Comparison of ENCODE assay signal across 8 mouse cellular contexts in genomic region chr19:3684414-3684813, GRCm38 (mm10). TPM values are rescaled to one million over a fixed set of nuclear protein-coding genes. Genes with fewer than 3 reads are reported as not detected.
DNase-seq lines count a peak whose midpoint lies in the region; ATAC-seq lines count a peak whose summit lies in the region.

No protein-coding gene starts in this region.

- H3K9me3 ChIP-seq in heart, embryonic 10.5 days, result no peaks in the 10 kb centered on the region
- H3K9me3 ChIP-seq in hindbrain, embryonic 12.5 days (replicated peaks), result no peaks in the 10 kb centered on the region
- no peaks in the 10 kb centered on the region for H3K9me3 ChIP-seq in midbrain, embryonic 11.5 days (ENCODE audit: control insufficient read depth, low read length)

- intact Hi-C loops in heart, postnatal 10 days (cut with DNase I), result no loop called here

- H3K27me3 ChIP-seq in heart, embryonic 10.5 days (ENCODE audit: insufficient read depth, poor library complexity, severe bottlenecking), result no peaks in the 10 kb centered on the region
- H3K27me3 ChIP-seq in hindbrain, embryonic 12.5 days, result peaks cover 18% of the 10 kb centered on the region
- H3K27me3 ChIP-seq in midbrain, embryonic 11.5 days (ENCODE audit: control insufficient read depth, insufficient read depth, low read length), result peaks cover 7% of the 10 kb centered on the region

- H3K4me2 ChIP-seq in hindbrain, embryonic 12.5 days (replicated peaks), result peak overlapping the region; percentile 98
- H3K4me2 ChIP-seq in midbrain, embryonic 11.5 days, result peak overlapping the region; percentile 5; the same call in 1 of the 2 replicates

- WGBS in heart, embryonic 10.5 days, result 36% methylated on average over 1 of the region's 1 CpGs
- 19% methylated on average over 1 of the region's 1 CpGs for WGBS in hindbrain, embryonic 12.5 days
- 13% methylated on average over 1 of the region's 1 CpGs for WGBS in midbrain, embryonic 11.5 days

- H3K4me1 ChIP-seq in heart, embryonic 10.5 days, result peaks cover 64% of the 10 kb centered on the region
- peaks cover 52% of the 10 kb centered on the region for H3K4me1 ChIP-seq in brown adipose tissue, adult 24 weeks (ENCODE audit: control insufficient read depth, insufficient read depth, insufficient read length, low read length)
- peaks cover 48% of the 10 kb centered on the region for H3K4me1 ChIP-seq in hindbrain, embryonic 12.5 days
- peaks cover 20% of the 10 kb centered on the region for H3K4me1 ChIP-seq in midbrain, embryonic 11.5 days (ENCODE audit: control insufficient read depth, insufficient read depth, low read length)

- ATAC-seq in hindbrain, embryonic 12.5 days (ENCODE audit: low FRiP score), result no peak
- no peak for ATAC-seq in midbrain, embryonic 11.5 days (ENCODE audit: low FRiP score)
- ATAC-seq in CD4-positive, CD25-positive, alpha-beta regulatory T cell, adult 4 months, result no peak

- no peaks in the 10 kb centered on the region for H3K36me3 ChIP-seq in heart, embryonic 10.5 days
- no peaks in the 10 kb centered on the region for H3K36me3 ChIP-seq in hindbrain, embryonic 12.5 days
- H3K36me3 ChIP-seq in midbrain, embryonic 11.5 days (ENCODE audit: control insufficient read depth, insufficient read depth, low read length), result no peaks in the 10 kb centered on the region

- H3K4me3 ChIP-seq in heart, embryonic 10.5 days, result peak overlapping the region; percentile 96
- H3K4me3 ChIP-seq in brown adipose tissue, adult 24 weeks (ENCODE audit: insufficient read depth, low read depth, low read length), result peak overlapping the region; percentile 98
- H3K4me3 ChIP-seq in hindbrain, embryonic 12.5 days, result peak overlapping the region; percentile 88; the same call in 1 of the 2 replicates
- H3K4me3 ChIP-seq in midbrain, embryonic 11.5 days (ENCODE audit: low read depth, low read length), result no peak overlapping the region

- 0 out of 2 replicates have a peak overlapping the region, but pooled peaks have one; percentile 85 for H3K9ac ChIP-seq in hindbrain, embryonic 12.5 days
- no peak overlapping the region for H3K9ac ChIP-seq in midbrain, embryonic 11.5 days (ENCODE audit: low read length)

- DNase-seq in heart, embryonic 10.5 days (ENCODE audit: low spot score), result no peak
- DNase-seq in heart, postnatal 10 days, result no peak
- peak; percentile 86 for DNase-seq in midbrain, embryonic 11.5 days (ENCODE audit: low spot score, missing footprints)
- DNase-seq in urinary bladder, postnatal 10 days (ENCODE audit: low spot score), result no peak
- no peak for DNase-seq in urinary bladder, postnatal 36 days (ENCODE audit: low spot score in 2 of 2)

- peak overlapping the region; percentile 96; the same call in 1 of the 2 replicates for H3K27ac ChIP-seq in heart, embryonic 10.5 days
- peak overlapping the region; percentile 88 for H3K27ac ChIP-seq in brown adipose tissue, adult 24 weeks (replicated peaks; ENCODE audit: low read depth, low read length)
- 0 out of 2 replicates have a peak overlapping the region, but pooled peaks have one; percentile 8 for H3K27ac ChIP-seq in hindbrain, embryonic 12.5 days
- no peak overlapping the region for H3K27ac ChIP-seq in midbrain, embryonic 11.5 days (ENCODE audit: low read depth, low read length)

RNA-seq across cellular contexts. Expression of gene Lrp5, which starts 1.9 kb away (rescaled TPM):
- 4.1 and 5.2 TPM in 2 replicates for polyA plus RNA-seq in heart, embryonic 10.5 days (2016; fragmentation: Nextera tagmentation; extraction: Ambion mirVana)
- 10 to 100 TPM; 50.6 to 51.0 TPM for total RNA-seq in heart, postnatal 10 days (2021)
- polyA plus RNA-seq in brown adipose tissue, adult 24 weeks (2012; ENCODE audit: insufficient read depth, insufficient read length, missing spikeins), result 13.2 TPM in 2 replicates
- polyA plus RNA-seq in hindbrain, embryonic 12.5 days (2016; fragmentation: Nextera tagmentation; extraction: Ambion mirVana), result 3.8 and 4.0 TPM in 2 replicates
- 2.6 and 2.8 TPM in 2 replicates for polyA plus RNA-seq in midbrain, embryonic 11.5 days (2014; fragmentation: Nextera tagmentation; extraction: Ambion mirVana)
- polyA plus RNA-seq in CD4-positive, CD25-positive, alpha-beta regulatory T cell, adult 4 months (2017; shearing (Covaris generic)), result under 1 TPM in 1 of 2 experiments, not detected in 1; 0.08 TPM

RNA-seq across cellular contexts. Expression of gene 1810055G02Rik, which starts 23.7 kb away (rescaled TPM):
- polyA plus RNA-seq in heart, embryonic 10.5 days (2016; fragmentation: Nextera tagmentation; extraction: Ambion mirVana), result 34.5 and 38.8 TPM in 2 replicates
- total RNA-seq in heart, postnatal 10 days (2021), result 10 to 100 TPM; 12.0 to 14.2 TPM
- polyA plus RNA-seq in brown adipose tissue, adult 24 weeks (2012; ENCODE audit: insufficient read depth, insufficient read length, missing spikeins), result 5.3 and 6.6 TPM in 2 replicates
- polyA plus RNA-seq in hindbrain, embryonic 12.5 days (2016; fragmentation: Nextera tagmentation; extraction: Ambion mirVana), result 37.3 and 37.5 TPM in 2 replicates
- polyA plus RNA-seq in midbrain, embryonic 11.5 days (2014; fragmentation: Nextera tagmentation; extraction: Ambion mirVana), result 34.6 and 38.9 TPM in 2 replicates
- polyA plus RNA-seq in CD4-positive, CD25-positive, alpha-beta regulatory T cell, adult 4 months (2017; shearing (Covaris generic)), result 1 to 10 TPM; 6.7 to 8.0 TPM
